ENCODE assay signal across 24 mouse cellular contexts in genomic region chr4:150653072-150653599, GRCm38 (mm10). TPM values are rescaled to one million over a fixed set of nuclear protein-coding genes. Genes with fewer than 3 reads are reported as not detected.
DNase-seq lines count a peak whose midpoint lies in the region; ATAC-seq and TF ChIP-seq lines count a peak whose summit lies in the region.
"Had no signal": no experiment of that assay in that cellular context is flagged by ENCODE, and none has a peak within 500 bp of the region (broad histone marks: within the 10 kb centered on the region; RNA-seq: fewer than 3 reads in every experiment).

No protein-coding gene starts in this region.

- H3K27me3 ChIP-seq in liver, postnatal 0 days (ENCODE audit: insufficient read depth, low read length) = peaks cover 14% of the 10 kb centered on the region
- peaks cover 27% of the 10 kb centered on the region for H3K27me3 ChIP-seq in liver, embryonic 13.5 days
- H3K27me3 ChIP-seq in heart, embryonic 10.5 days (ENCODE audit: insufficient read depth, poor library complexity, severe bottlenecking) = peaks cover 46% of the 10 kb centered on the region

- no peak overlapping the region for H3K9ac ChIP-seq in liver, postnatal 0 days (replicated peaks)
- H3K9ac ChIP-seq in liver, embryonic 13.5 days = no peak overlapping the region
- H3K9ac ChIP-seq: embryonic facial prominence, embryonic 15.5 days; hindbrain, embryonic 13.5 days had no signal

- DNase-seq in liver = peak; percentile 25
- DNase-seq in liver, postnatal 0 days = no peak
- DNase-seq in urinary bladder, postnatal 14 days (ENCODE audit: low spot score) = peak; percentile 31
- DNase-seq in urinary bladder, postnatal 4 days (ENCODE audit: low spot score in 2 of 2) = no peak
- no peak for DNase-seq in liver, embryonic 13.5 days
- no peak for DNase-seq in gastrocnemius, postnatal 4 days (ENCODE audit: low spot score in 2 of 2)
- DNase-seq in heart, embryonic 10.5 days (ENCODE audit: low spot score) = no peak
- DNase-seq: adrenal gland, adult 2 months; adrenal gland, postnatal 25 days; cerebellum, adult 18-20 months; cerebellum, adult 9-11 months; cerebellum, postnatal 36 days; gastrocnemius, adult 2 months; gastrocnemius, postnatal 25 days; heart, adult 11 months; heart, postnatal 10 days; heart, postnatal 4 days had no signal

- H3K4me3 ChIP-seq in liver, postnatal 0 days (ENCODE audit: low read depth, low read length) = no peak overlapping the region
- H3K4me3 ChIP-seq in liver, embryonic 13.5 days (replicated peaks) = no peak overlapping the region
- H3K4me3 ChIP-seq in heart, embryonic 10.5 days = no peak overlapping the region
- H3K4me3 ChIP-seq: embryonic facial prominence, embryonic 15.5 days; erythroblast, embryonic 14.5 days; forebrain, embryonic 10.5 days; gastrocnemius, adult 2 months had no signal

- no peaks in the 10 kb centered on the region for H3K36me3 ChIP-seq in liver, postnatal 0 days (replicated peaks; ENCODE audit: insufficient read depth, low read length)
- H3K36me3 ChIP-seq in liver, embryonic 13.5 days = no peaks in the 10 kb centered on the region
- H3K36me3 ChIP-seq in heart, embryonic 10.5 days = no peaks in the 10 kb centered on the region
- H3K36me3 ChIP-seq: embryonic facial prominence, embryonic 15.5 days; forebrain, embryonic 10.5 days had no signal

- TF ChIP-seq CTCF in liver, postnatal 0 days (IDR thresholded peaks at IDR 0.05; ENCODE audit: low read depth) = no peak

- WGBS in liver, postnatal 0 days (ENCODE audit: insufficient replicate concordance) = 29% methylated on average over 11 of the region's 11 CpGs
- 24% methylated on average over 11 of the region's 11 CpGs for WGBS in liver, embryonic 13.5 days (ENCODE audit: insufficient replicate concordance)
- 37% methylated on average over 10 of the region's 11 CpGs for WGBS in heart, embryonic 10.5 days

- peaks cover 3% of the 10 kb centered on the region; the same call in 1 of the 2 replicates for H3K9me3 ChIP-seq in liver, postnatal 0 days (ENCODE audit: low read length)
- no peaks in the 10 kb centered on the region for H3K9me3 ChIP-seq in liver, embryonic 13.5 days (replicated peaks)
- H3K9me3 ChIP-seq in heart, embryonic 10.5 days = peaks cover 3% of the 10 kb centered on the region
- H3K9me3 ChIP-seq: embryonic facial prominence, embryonic 15.5 days had no signal

- no peak for TF ChIP-seq EP300 in liver, postnatal 0 days (IDR thresholded peaks at IDR 0.05; ENCODE audit: low read depth)

- no peaks in the 10 kb centered on the region; the same call in 1 of the 2 replicates for H3K4me1 ChIP-seq in liver, postnatal 0 days (ENCODE audit: insufficient read depth)
- peaks cover 40% of the 10 kb centered on the region for H3K4me1 ChIP-seq in liver, embryonic 13.5 days (replicated peaks)
- H3K4me1 ChIP-seq in heart, embryonic 10.5 days = peaks cover 15% of the 10 kb centered on the region

- no peak overlapping the region for H3K27ac ChIP-seq in liver, postnatal 0 days (ENCODE audit: low read depth)
- H3K27ac ChIP-seq in liver, embryonic 13.5 days = no peak overlapping the region
- no peak overlapping the region for H3K27ac ChIP-seq in heart, embryonic 10.5 days
- H3K27ac ChIP-seq: embryonic facial prominence, embryonic 15.5 days; forebrain, embryonic 10.5 days; gastrocnemius, adult 2 months; hindbrain, embryonic 13.5 days; hindbrain, postnatal 0 days had no signal

- no peak overlapping the region for H3K4me2 ChIP-seq in liver, postnatal 0 days (ENCODE audit: low read depth, low read length)
- no peak overlapping the region for H3K4me2 ChIP-seq in liver, embryonic 13.5 days
- H3K4me2 ChIP-seq: embryonic facial prominence, embryonic 15.5 days had no signal

- ATAC-seq in liver, postnatal 0 days = no peak
- ATAC-seq in liver, embryonic 13.5 days (ENCODE audit: low read depth) = peak; percentile 50; the same call in 1 of the 2 replicates
- ATAC-seq: activated CD4-positive, CD25-positive, alpha-beta regulatory T cell, adult 4 months; forebrain, embryonic 14.5 days; hindbrain, postnatal 0 days had no signal

RNA-seq across cellular contexts. Expression of gene Slc45a1, which starts 1.2 kb away (rescaled TPM):
- not detected in 2 replicates for polyA plus RNA-seq in liver, postnatal 0 days (2015; fragmentation: Nextera tagmentation; extraction: Ambion mirVana)
- not detected in 2 replicates for polyA plus RNA-seq in liver, embryonic 13.5 days (2015; fragmentation: Nextera tagmentation; extraction: Ambion mirVana)
- total RNA-seq in gastrocnemius, postnatal 4 days (2021) = not detected
- polyA plus RNA-seq in heart, embryonic 10.5 days (2016; fragmentation: Nextera tagmentation; extraction: Ambion mirVana) = 0.10 and 0.15 TPM in 2 replicates
- total RNA-seq: gastrocnemius, adult 2 months; gastrocnemius, postnatal 25 days; heart, postnatal 10 days; heart, postnatal 4 days had no signal
- polyA plus RNA-seq: erythroblast, embryonic 14.5 days had no signal

Comparison
In these comparisons a context has a peak if more than half of its experiments do, and no peak if none do; other contexts are left out.
1. DNase-seq: peak in liver (single experiment) and urinary bladder, postnatal 14 days (single experiment); none in liver, postnatal 0 days (single experiment), urinary bladder, postnatal 4 days (0 of 2), liver, embryonic 13.5 days (single experiment), gastrocnemius, postnatal 4 days (0 of 2) and heart, embryonic 10.5 days (single experiment).